Mouse (Mus musculus) urinary bladder, postnatal 14 days (tissue): ENCODE data around the gene Gm7849.
"Not testable (repeated sequence)": the region's sequence is repeated elsewhere in the genome, so short reads cannot be mapped to it uniquely, and the experiment has no call there.

Source experiments
- DNase-seq: peaks from one replicate; pipeline ENCODE4 v3.0.0; 2021; ENCODE audit warnings: low spot score

The Gm7849 gene

DNA sequence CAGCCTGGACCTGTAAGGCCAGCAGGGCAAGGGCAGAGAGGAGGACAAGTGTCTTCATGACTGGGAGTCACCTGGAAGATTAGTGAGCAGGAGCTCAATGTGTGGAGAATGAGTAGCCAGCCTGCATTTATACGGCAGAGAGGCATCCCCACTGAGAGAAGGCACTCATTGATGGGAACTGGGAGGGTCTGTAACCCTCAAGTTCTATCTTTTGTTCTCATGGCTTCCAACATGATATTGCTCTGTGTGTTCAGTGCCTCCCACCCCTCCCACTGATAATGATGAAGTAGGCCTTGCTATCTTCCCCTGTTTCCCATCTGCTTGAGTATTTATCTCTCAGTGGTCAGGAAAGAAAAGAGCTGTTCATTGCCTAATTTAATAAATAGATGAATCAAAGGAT, at the start of gene Gm7849:
Gm7849 (minus strand) TSS at position 101 of the 400 bp plus-strand sequence.
- DNase-seq, result not testable (repeated sequence)

DNA sequence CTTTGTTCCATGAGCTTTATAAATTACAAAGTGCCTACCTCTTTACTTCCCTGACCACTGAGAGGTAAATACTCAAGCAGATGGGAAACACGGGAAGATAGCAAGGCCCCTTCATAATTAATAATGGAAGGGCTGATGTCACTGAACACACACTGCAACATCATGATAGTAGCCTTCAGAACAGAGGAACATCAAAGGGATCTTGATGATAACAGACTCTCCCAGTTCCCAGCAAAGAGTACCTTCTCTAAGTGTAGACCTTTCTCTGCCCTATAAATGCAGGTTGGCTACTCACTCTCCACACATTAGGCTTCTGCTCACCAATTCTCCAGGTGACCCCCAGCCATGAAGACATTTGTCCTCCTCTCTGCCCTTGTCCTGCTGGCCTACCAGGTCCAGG, 29.2 kb downstream of the Gm7849 start, which contains the start of gene Defa36:
Defa36 (plus strand) TSS at position 301 of the 400 bp plus-strand sequence.
- DNase-seq, result not testable (repeated sequence)
